Comparison of ENCODE assay signal across 25 mouse cellular contexts in the genomic region with DNA sequence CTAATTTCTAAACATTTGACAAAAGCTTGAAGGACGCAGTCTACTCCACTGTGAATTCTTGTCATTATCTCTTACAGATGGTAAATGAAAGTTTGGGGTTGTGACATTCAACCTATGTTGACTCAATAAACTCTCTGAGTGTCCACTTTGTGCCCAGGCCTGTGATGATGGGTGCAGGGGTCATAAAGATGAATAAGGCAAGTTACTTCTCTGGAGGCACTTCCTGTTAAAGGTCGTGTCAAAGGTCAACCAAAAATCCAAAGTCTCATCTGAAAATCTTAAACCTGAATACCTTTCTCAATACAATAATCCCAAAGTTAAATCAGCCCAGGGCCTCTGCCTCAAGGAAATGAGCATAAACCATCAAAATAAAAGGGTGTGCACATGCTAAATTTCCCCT.
"Had no signal": no experiment of that assay in that cellular context is flagged by ENCODE, and none has a peak within 500 bp of the region (broad histone marks: within the 10 kb centered on the region; RNA-seq: fewer than 3 reads in every experiment).

No protein-coding gene starts in this region.

- H3K27ac ChIP-seq: kidney, embryonic 15.5 days; left cerebral cortex, adult 2 months; limb, embryonic 12.5 days; limb, embryonic 15.5 days; liver, embryonic 14.5 days; lung, embryonic 15.5 days; midbrain, embryonic 12.5 days; midbrain, embryonic 15.5 days; neural tube, embryonic 12.5 days; neural tube, embryonic 15.5 days; stomach, embryonic 15.5 days had no signal

- H3K4me3 ChIP-seq: kidney, embryonic 15.5 days; left cerebral cortex, adult 2 months; limb, embryonic 12.5 days; limb, embryonic 15.5 days; lung, embryonic 15.5 days; megakaryocyte, embryonic 14.5 days; midbrain, embryonic 12.5 days; midbrain, embryonic 15.5 days; neural tube, embryonic 12.5 days; neural tube, embryonic 15.5 days; stomach, embryonic 15.5 days had no signal

- H3K4me2 ChIP-seq: kidney, embryonic 15.5 days; limb, embryonic 12.5 days; limb, embryonic 15.5 days; liver, embryonic 11.5 days; lung, embryonic 15.5 days; midbrain, embryonic 12.5 days; midbrain, embryonic 15.5 days; neural tube, embryonic 12.5 days; neural tube, embryonic 15.5 days; stomach, embryonic 15.5 days had no signal

- H3K9ac ChIP-seq: kidney, embryonic 15.5 days; limb, embryonic 12.5 days; limb, embryonic 15.5 days; liver, embryonic 14.5 days; liver, postnatal 0 days; lung, embryonic 15.5 days; midbrain, embryonic 12.5 days; midbrain, embryonic 15.5 days; neural tube, embryonic 12.5 days; neural tube, embryonic 15.5 days; stomach, embryonic 15.5 days had no signal

- ATAC-seq: liver, postnatal 0 days; midbrain, embryonic 15.5 days had no signal

- DNase-seq: kidney, adult 11 months; kidney, adult 8-10 months; kidney, postnatal 10 days; kidney, postnatal 36 days; layer of hippocampus, postnatal 36 days; liver, postnatal 0 days; lung, postnatal 10 days; lung, postnatal 36 days; retina, postnatal 1 day; right cerebral cortex, postnatal 25 days; spleen, adult 18-20 months; thymus, postnatal 25 days had no signal

- H3K4me1 ChIP-seq: kidney, embryonic 15.5 days; limb, embryonic 15.5 days; lung, embryonic 15.5 days; megakaryocyte, embryonic 14.5 days; midbrain, embryonic 12.5 days; midbrain, embryonic 15.5 days; neural tube, embryonic 12.5 days; neural tube, embryonic 15.5 days; stomach, embryonic 15.5 days had no signal

- H3K9me3 ChIP-seq: kidney, embryonic 15.5 days; limb, embryonic 12.5 days; limb, embryonic 15.5 days; lung, embryonic 15.5 days; megakaryocyte, embryonic 14.5 days; midbrain, embryonic 12.5 days; midbrain, embryonic 15.5 days; neural tube, embryonic 12.5 days; neural tube, embryonic 15.5 days; stomach, embryonic 15.5 days had no signal

- H3K36me3 ChIP-seq: kidney, embryonic 15.5 days; limb, embryonic 12.5 days; limb, embryonic 15.5 days; lung, embryonic 15.5 days; midbrain, embryonic 12.5 days; midbrain, embryonic 15.5 days; neural tube, embryonic 12.5 days; neural tube, embryonic 15.5 days; stomach, embryonic 15.5 days had no signal

- H3K27me3 ChIP-seq: kidney, embryonic 15.5 days; limb, embryonic 12.5 days; limb, embryonic 15.5 days; lung, embryonic 15.5 days; megakaryocyte, embryonic 14.5 days; midbrain, embryonic 12.5 days; midbrain, embryonic 15.5 days; neural tube, embryonic 12.5 days; neural tube, embryonic 15.5 days; stomach, embryonic 15.5 days had no signal
